Mouse (Mus musculus): ENCODE data around the gene Dlgap1. TPM values are rescaled to one million over a fixed set of nuclear protein-coding genes. Genes with fewer than 3 reads are reported as not detected.

Dlgap1 gene
- polyA plus RNA-seq, 1 experiment, result 0.06 TPM

- no peaks in the 10 kb centered on the region for H3K36me3 ChIP-seq (ENCODE audit: control insufficient read depth, insufficient read depth, low read length)
- no peaks in the 10 kb centered on the region for H3K27me3 ChIP-seq (ENCODE audit: control insufficient read depth, insufficient read depth, low read length)
- TF ChIP-seq CTCF (IDR thresholded peaks at IDR 0.05; ENCODE audit: extremely low read depth, insufficient read depth, insufficient read length, insufficient replicate concordance) (no peak), POLR2A (IDR thresholded peaks at IDR 0.05; ENCODE audit: low read depth, low read length) (no peak)
- H3K4me3 ChIP-seq (ENCODE audit: extremely low read depth, insufficient read depth, insufficient read length), result no peak overlapping the region
- DNase-seq (ENCODE audit: low read depth in 1 of 2, low spot score in 2 of 2), result no peak
- no peaks in the 10 kb centered on the region for H3K4me1 ChIP-seq (ENCODE audit: control insufficient read depth, insufficient read depth, insufficient read length)
- WGBS, result 87% methylated on average over 9 of the region's 9 CpGs
- no peak overlapping the region for H3K27ac ChIP-seq (ENCODE audit: insufficient read depth, low read length)
Measured at GRCm38 (mm10) chr17:70791596-70792275, 822.9 kb downstream of the Dlgap1 start.

DNA sequence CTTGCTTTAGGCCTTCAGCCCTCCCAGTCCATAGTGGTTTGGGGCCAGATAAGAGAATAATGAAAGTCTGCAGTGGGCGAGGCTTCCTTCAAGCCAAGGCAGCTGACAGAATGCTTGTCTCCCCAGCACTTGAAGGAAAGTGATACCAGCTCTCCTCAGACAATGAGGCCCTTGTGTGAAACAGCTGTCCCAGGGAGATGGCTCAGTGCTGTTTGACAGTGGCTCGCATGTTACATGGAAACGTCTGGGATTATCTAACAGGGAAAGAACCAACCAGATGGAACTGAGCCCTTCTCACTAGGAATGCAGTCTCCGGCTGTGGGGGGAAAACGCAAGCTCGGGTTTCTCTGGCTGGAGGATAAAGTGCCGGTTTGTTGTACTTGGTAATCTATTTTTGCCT, 825.4 kb downstream of the Dlgap1 start:
- 80% methylated on average over 7 of the region's 7 CpGs for WGBS
- no peaks in the 10 kb centered on the region for H3K36me3 ChIP-seq (ENCODE audit: control insufficient read depth, insufficient read depth, low read length)
- DNase-seq (ENCODE audit: low read depth in 1 of 2, low spot score in 2 of 2), result no peak
- no peak overlapping the region for H3K4me3 ChIP-seq (ENCODE audit: extremely low read depth, insufficient read depth, insufficient read length)
- H3K27me3 ChIP-seq (ENCODE audit: control insufficient read depth, insufficient read depth, low read length), result no peaks in the 10 kb centered on the region
- TF ChIP-seq POLR2A (IDR thresholded peaks at IDR 0.05; ENCODE audit: low read depth, low read length) (no peak), CTCF (IDR thresholded peaks at IDR 0.05; ENCODE audit: extremely low read depth, insufficient read depth, insufficient read length, insufficient replicate concordance) (no peak)
- no peak overlapping the region for H3K27ac ChIP-seq (ENCODE audit: insufficient read depth, low read length)
- H3K4me1 ChIP-seq (ENCODE audit: control insufficient read depth, insufficient read depth, insufficient read length), result no peaks in the 10 kb centered on the region

DNA sequence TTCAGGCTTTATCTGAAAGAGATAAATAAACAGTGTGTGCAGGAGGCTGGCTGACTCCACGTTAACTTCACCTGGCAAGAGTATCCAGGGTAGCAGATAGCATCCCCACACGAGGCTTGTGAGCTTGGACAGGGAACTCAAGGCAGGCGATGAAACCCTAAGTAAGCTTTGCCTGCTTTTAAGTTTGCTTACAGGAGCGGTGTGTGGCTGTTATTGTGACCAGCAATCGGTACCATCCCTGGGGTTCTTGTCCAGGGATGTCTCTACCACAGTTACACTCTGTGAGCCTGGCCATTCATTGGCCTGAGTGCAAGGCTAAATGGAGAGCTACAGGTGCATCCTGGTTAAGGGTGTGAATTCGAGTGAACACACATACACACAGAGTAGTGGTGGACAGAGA, 825.8 kb downstream of the Dlgap1 start:
- TF ChIP-seq POLR2A (IDR thresholded peaks at IDR 0.05; ENCODE audit: low read depth, low read length) (no peak), CTCF (IDR thresholded peaks at IDR 0.05; ENCODE audit: extremely low read depth, insufficient read depth, insufficient read length, insufficient replicate concordance) (no peak)
- Histone ChIP-seq H3K4me3 (ENCODE audit: extremely low read depth, insufficient read depth, insufficient read length) (no peak overlapping the region), H3K27me3 (ENCODE audit: control insufficient read depth, insufficient read depth, low read length) (no peaks in the 10 kb centered on the region), H3K4me1 (ENCODE audit: control insufficient read depth, insufficient read depth, insufficient read length) (no peaks in the 10 kb centered on the region), H3K27ac (ENCODE audit: insufficient read depth, low read length) (no peak overlapping the region), H3K36me3 (ENCODE audit: control insufficient read depth, insufficient read depth, low read length) (no peaks in the 10 kb centered on the region)
- DNase-seq (ENCODE audit: low read depth in 1 of 2, low spot score in 2 of 2), result no peak
- 79% methylated on average over 6 of the region's 6 CpGs for WGBS

DNA sequence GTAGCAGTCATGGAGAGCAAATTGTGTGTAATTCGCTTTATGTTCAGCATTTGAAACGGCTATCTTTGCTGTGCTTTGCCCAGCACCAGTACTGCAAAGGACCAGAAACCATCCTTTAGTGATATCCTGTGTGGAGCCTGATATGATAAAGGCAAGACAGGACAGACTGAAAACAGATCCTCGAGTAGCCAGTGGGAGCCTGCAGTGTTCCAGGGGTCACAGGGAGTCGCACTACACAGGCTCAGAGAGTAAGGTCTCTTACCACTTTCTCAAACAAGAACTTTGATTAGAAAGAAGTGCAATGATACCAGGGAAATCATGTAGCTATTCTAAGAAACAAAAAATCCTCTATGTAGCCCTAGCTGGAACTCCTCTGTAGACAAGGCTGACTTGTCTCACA, 826.3 kb downstream of the Dlgap1 start:
- H3K27ac ChIP-seq (ENCODE audit: insufficient read depth, low read length), result no peak overlapping the region
- TF ChIP-seq POLR2A (IDR thresholded peaks at IDR 0.05; ENCODE audit: low read depth, low read length), result no peak
- TF ChIP-seq CTCF (IDR thresholded peaks at IDR 0.05; ENCODE audit: extremely low read depth, insufficient read depth, insufficient read length, insufficient replicate concordance), result no peak
- H3K4me1 ChIP-seq (ENCODE audit: control insufficient read depth, insufficient read depth, insufficient read length), result no peaks in the 10 kb centered on the region
- WGBS, result 87% methylated on average over 4 of the region's 4 CpGs
- no peaks in the 10 kb centered on the region for H3K27me3 ChIP-seq (ENCODE audit: control insufficient read depth, insufficient read depth, low read length)
- no peak for DNase-seq (ENCODE audit: low read depth in 1 of 2, low spot score in 2 of 2)
- no peaks in the 10 kb centered on the region for H3K36me3 ChIP-seq (ENCODE audit: control insufficient read depth, insufficient read depth, low read length)
- H3K4me3 ChIP-seq (ENCODE audit: extremely low read depth, insufficient read depth, insufficient read length), result no peak overlapping the region

GRCm38 (mm10) chr17:70796940-70797772, 828.3 kb downstream of the Dlgap1 start:
- WGBS, result 79% methylated on average over 8 of the region's 8 CpGs
- Histone ChIP-seq H3K4me3 (ENCODE audit: extremely low read depth, insufficient read depth, insufficient read length) (no peak overlapping the region), H3K27ac (ENCODE audit: insufficient read depth, low read length) (no peak overlapping the region), H3K27me3 (ENCODE audit: control insufficient read depth, insufficient read depth, low read length) (no peaks in the 10 kb centered on the region), H3K4me1 (ENCODE audit: control insufficient read depth, insufficient read depth, insufficient read length) (no peaks in the 10 kb centered on the region), H3K36me3 (ENCODE audit: control insufficient read depth, insufficient read depth, low read length) (no peaks in the 10 kb centered on the region)
- no peak for DNase-seq (ENCODE audit: low read depth in 1 of 2, low spot score in 2 of 2)
- TF ChIP-seq CTCF (IDR thresholded peaks at IDR 0.05; ENCODE audit: extremely low read depth, insufficient read depth, insufficient read length, insufficient replicate concordance), result no peak
- TF ChIP-seq POLR2A (IDR thresholded peaks at IDR 0.05; ENCODE audit: low read depth, low read length), result no peak

GRCm38 (mm10) chr17:70797773-70798045, 828.8 kb downstream of the Dlgap1 start:
- no peak for TF ChIP-seq POLR2A (IDR thresholded peaks at IDR 0.05; ENCODE audit: low read depth, low read length)
- no peak for TF ChIP-seq CTCF (IDR thresholded peaks at IDR 0.05; ENCODE audit: extremely low read depth, insufficient read depth, insufficient read length, insufficient replicate concordance)
- no peaks in the 10 kb centered on the region for H3K36me3 ChIP-seq (ENCODE audit: control insufficient read depth, insufficient read depth, low read length)
- H3K4me3 ChIP-seq (ENCODE audit: extremely low read depth, insufficient read depth, insufficient read length), result no peak overlapping the region
- no peak overlapping the region for H3K27ac ChIP-seq (ENCODE audit: insufficient read depth, low read length)
- DNase-seq (ENCODE audit: low read depth in 1 of 2, low spot score in 2 of 2), result no peak
- no peaks in the 10 kb centered on the region for H3K27me3 ChIP-seq (ENCODE audit: control insufficient read depth, insufficient read depth, low read length)
- WGBS, result 78% methylated on average over 1 of the region's 1 CpGs
- no peaks in the 10 kb centered on the region for H3K4me1 ChIP-seq (ENCODE audit: control insufficient read depth, insufficient read depth, insufficient read length)

- WGBS, result 53% methylated on average over 4 of the region's 4 CpGs
- no peak for DNase-seq (ENCODE audit: low read depth in 1 of 2, low spot score in 2 of 2)
- no peak overlapping the region for H3K4me3 ChIP-seq (ENCODE audit: extremely low read depth, insufficient read depth, insufficient read length)
- no peak overlapping the region for H3K27ac ChIP-seq (ENCODE audit: insufficient read depth, low read length)
- H3K27me3 ChIP-seq (ENCODE audit: control insufficient read depth, insufficient read depth, low read length), result no peaks in the 10 kb centered on the region
- no peaks in the 10 kb centered on the region for H3K36me3 ChIP-seq (ENCODE audit: control insufficient read depth, insufficient read depth, low read length)
- no peak for TF ChIP-seq CTCF (IDR thresholded peaks at IDR 0.05; ENCODE audit: extremely low read depth, insufficient read depth, insufficient read length, insufficient replicate concordance)
- no peak for TF ChIP-seq POLR2A (IDR thresholded peaks at IDR 0.05; ENCODE audit: low read depth, low read length)
- no peaks in the 10 kb centered on the region for H3K4me1 ChIP-seq (ENCODE audit: control insufficient read depth, insufficient read depth, insufficient read length)
Measured at GRCm38 (mm10) chr17:70799266-70799665, 830.4 kb downstream of the Dlgap1 start.

Data from spleen, adult 2 months (tissue).